Mouse (Mus musculus): Measurements from ENCODE around the gene Wscd2. TPM values are rescaled to one million over a fixed set of nuclear protein-coding genes. Genes with fewer than 3 reads are reported as not detected.

Gene Wscd2
- total and polyA plus RNA-seq, 3 experiments = 0.38 to 0.51 (median 0.39) TPM

GRCm38 (mm10) chr5:113461998-113462625 lies 28.0 kb upstream of the Wscd2 start:
- Histone ChIP-seq H3K9ac (ENCODE audit: insufficient read depth, low read depth) (no peak overlapping the region), H3K36me3 (replicated peaks in 1 of 2; ENCODE audit: control insufficient read depth in 1 of 2, insufficient read depth in 1 of 2, low read length in 1 of 2) (no peaks in the 10 kb centered on the region), H3K27me3 (replicated peaks) (peaks cover 78% of the 10 kb centered on the region), H3K9me3 (replicated peaks; ENCODE audit: low read length) (peaks cover 2% of the 10 kb centered on the region), H3K27ac (ENCODE audit: insufficient read depth, low read depth) (no peak overlapping the region), H3K4me2 (ENCODE audit: insufficient read depth, low read depth, poor library complexity, severe bottlenecking) (no peak overlapping the region), H3K79me2 (replicated peaks; ENCODE audit: control insufficient read depth, extremely low read depth, insufficient read depth, poor library complexity, severe bottlenecking) (no peaks in the 10 kb centered on the region), H3K4me1 (ENCODE audit: control insufficient read depth in 1 of 2, insufficient read depth in 2 of 2) (no peaks in the 10 kb centered on the region), H3K4me3 (replicated peaks in 1 of 3; ENCODE audit: low read depth in 2 of 3, low read length in 2 of 3, poor library complexity in 1 of 3) (no peak overlapping the region)
- in situ Hi-C loops (cut with MboI; ENCODE audit: low pct_ligation_motif_present, low pct_unique_long_range_greater_than_20kb, low sequenced_read_pairs) (no loop called here), dilution Hi-C loops (cut with MboI; ENCODE audit: extremely low pct_ligation_motif_present, extremely low pct_unique_long_range_greater_than_20kb, low sequenced_read_pairs) (no loop called here)
- DNase-seq (ENCODE audit: extremely low read depth) = no peak
- TF ChIP-seq MYC (IDR thresholded peaks at IDR 0.05; ENCODE audit: low read depth, low read length) = no peak
- TF ChIP-seq RAD21 (IDR thresholded peaks at IDR 0.05; ENCODE audit: low read depth, low read length) = no peak
- no peak for TF ChIP-seq ZKSCAN1 (IDR thresholded peaks at IDR 0.05; ENCODE audit: borderline replicate concordance, low read depth, low read length)
- TF ChIP-seq ETS1 (conservative IDR thresholded peaks at IDR 0.05; ENCODE audit: low read depth, low read length) = no peak
- no peak for TF ChIP-seq JUN (IDR thresholded peaks at IDR 0.05; ENCODE audit: insufficient read depth, low read depth, low read length)
- TF ChIP-seq ZC3H11A (IDR thresholded peaks at IDR 0.05; ENCODE audit: low read depth, low read length) = no peak

GRCm38 (mm10) chr5:113464731-113465130 lies 25.4 kb upstream of the Wscd2 start:
- TF ChIP-seq ZNF384 (IDR thresholded peaks at IDR 0.05; ENCODE audit: low read depth, low read length) (no peak), ETS1 (conservative IDR thresholded peaks at IDR 0.05; ENCODE audit: low read depth, low read length) (no peak), ZC3H11A (IDR thresholded peaks at IDR 0.05; ENCODE audit: low read depth, low read length) (no peak), CHD2 (IDR thresholded peaks at IDR 0.05; ENCODE audit: low read length) (no peak), UBTF (IDR thresholded peaks at IDR 0.05; ENCODE audit: low read depth, low read length) (no peak), EP300 (IDR thresholded peaks at IDR 0.05; ENCODE audit: low read length) (no peak), RCOR1 (conservative IDR thresholded peaks at IDR 0.05; ENCODE audit: low read depth, low read length) (no peak), MAZ (IDR thresholded peaks at IDR 0.05; ENCODE audit: low read depth, low read length) (no peak), USF2 (conservative IDR thresholded peaks at IDR 0.05; ENCODE audit: low read depth, low read length) (no peak), E2F4 (IDR thresholded peaks at IDR 0.05; ENCODE audit: insufficient replicate concordance, low read depth, low read length) (no peak), USF1 (IDR thresholded peaks at IDR 0.05; ENCODE audit: low read depth, low read length) (no peak), CTCF (conservative IDR thresholded peaks at IDR 0.05 in 1 of 2, IDR thresholded peaks at IDR 0.05 in 1 of 2; ENCODE audit: low read depth in 2 of 2, low read length in 2 of 2) (no peak), KAT2A (IDR thresholded peaks at IDR 0.05; ENCODE audit: insufficient replicate concordance, low read length) (no peak), JUN (IDR thresholded peaks at IDR 0.05; ENCODE audit: insufficient read depth, low read depth, low read length) (no peak), POLR2A (IDR thresholded peaks at IDR 0.05; ENCODE audit: low read depth, low read length) (no peak), SMC3 (IDR thresholded peaks at IDR 0.05; ENCODE audit: low read depth, low read length) (no peak), JUND (conservative IDR thresholded peaks at IDR 0.05; ENCODE audit: low read depth, low read length) (no peak), IRF4 (IDR thresholded peaks at IDR 0.05; ENCODE audit: low read depth, low read length) (no peak), ELF1 (IDR thresholded peaks at IDR 0.05; ENCODE audit: low read depth, low read length) (no peak), ZMIZ1 (IDR thresholded peaks at IDR 0.05; ENCODE audit: low read depth, low read length) (no peak)
- in situ Hi-C loops (cut with MboI; ENCODE audit: low pct_ligation_motif_present, low pct_unique_long_range_greater_than_20kb, low sequenced_read_pairs) (no loop called here), dilution Hi-C loops (cut with MboI; ENCODE audit: extremely low pct_ligation_motif_present, extremely low pct_unique_long_range_greater_than_20kb, low sequenced_read_pairs) (no loop called here)
- Histone ChIP-seq H3K4me1 (ENCODE audit: control insufficient read depth in 1 of 2, insufficient read depth in 2 of 2) (no peaks in the 10 kb centered on the region), H3K36me3 (replicated peaks in 1 of 2; ENCODE audit: control insufficient read depth in 1 of 2, insufficient read depth in 1 of 2, low read length in 1 of 2) (no peaks in the 10 kb centered on the region), H3K27ac (ENCODE audit: insufficient read depth, low read depth) (no peak overlapping the region), H3K9ac (ENCODE audit: insufficient read depth, low read depth) (no peak overlapping the region), H3K9me3 (replicated peaks; ENCODE audit: low read length) (no peaks in the 10 kb centered on the region), H3K4me3 (replicated peaks in 1 of 3; ENCODE audit: low read depth in 2 of 3, low read length in 2 of 3, poor library complexity in 1 of 3) (no peak overlapping the region), H3K4me2 (ENCODE audit: insufficient read depth, low read depth, poor library complexity, severe bottlenecking) (no peak overlapping the region), H3K79me2 (replicated peaks; ENCODE audit: control insufficient read depth, extremely low read depth, insufficient read depth, poor library complexity, severe bottlenecking) (no peaks in the 10 kb centered on the region), H3K27me3 (replicated peaks) (peaks cover 77% of the 10 kb centered on the region)
- DNase-seq (ENCODE audit: extremely low read depth) = no peak

All from CH12.LX (cell line).